Mouse (Mus musculus) embryo, embryonic 10 days (tissue): ENCODE data around the gene Dhx37.
"Not testable (repeated sequence)": the region's sequence is repeated elsewhere in the genome, so short reads cannot be mapped to it uniquely, and the experiment has no call there.

Experiments used
- DNase-seq: peaks from one replicate; pipeline ENCODE4 v3.0.0-alpha.2; 2015; ENCODE audit warnings: low spot score

The Dhx37 gene

DNA sequence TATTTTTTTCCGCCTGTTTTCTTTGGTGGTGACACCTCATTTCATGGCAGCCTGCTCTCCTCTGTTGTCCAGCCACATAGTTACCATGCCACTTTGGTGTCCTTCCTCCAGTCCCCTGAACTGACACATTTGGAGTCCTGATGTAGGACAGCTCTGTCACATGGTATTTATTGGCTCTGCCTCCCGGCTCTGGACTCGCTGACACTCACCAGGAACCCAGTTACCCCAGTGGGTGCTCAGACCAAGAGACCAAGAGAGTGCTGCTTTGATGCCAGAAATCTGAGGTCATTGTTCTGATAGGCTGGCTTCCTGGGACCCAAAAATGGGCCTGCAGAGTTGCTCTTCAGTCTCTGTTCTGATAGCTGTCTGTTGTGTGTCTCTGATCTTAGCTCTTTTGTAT is 14.1 kb upstream of the Dhx37 start:
- no peak for DNase-seq

DNA sequence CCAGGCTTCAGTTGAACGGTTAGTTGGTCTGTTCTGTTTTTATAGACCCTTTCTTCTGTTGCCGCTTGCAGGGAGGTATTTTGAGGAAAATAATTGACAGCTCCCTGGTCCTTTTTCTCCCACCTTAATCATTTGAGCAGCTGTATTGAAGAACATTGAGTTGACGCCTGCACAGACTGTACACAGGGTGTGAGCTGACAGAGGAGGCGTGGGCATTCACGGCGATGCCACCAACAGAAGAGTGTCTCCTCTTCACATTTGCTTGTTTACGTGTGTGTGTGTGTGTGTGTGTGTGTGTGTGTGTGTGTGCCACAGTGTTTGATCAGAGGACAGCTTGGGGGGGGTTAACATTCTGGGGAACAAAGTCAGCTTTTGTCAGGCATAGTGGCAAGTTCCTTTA is 12.4 kb upstream of the Dhx37 start:
- no peak for DNase-seq

DNA sequence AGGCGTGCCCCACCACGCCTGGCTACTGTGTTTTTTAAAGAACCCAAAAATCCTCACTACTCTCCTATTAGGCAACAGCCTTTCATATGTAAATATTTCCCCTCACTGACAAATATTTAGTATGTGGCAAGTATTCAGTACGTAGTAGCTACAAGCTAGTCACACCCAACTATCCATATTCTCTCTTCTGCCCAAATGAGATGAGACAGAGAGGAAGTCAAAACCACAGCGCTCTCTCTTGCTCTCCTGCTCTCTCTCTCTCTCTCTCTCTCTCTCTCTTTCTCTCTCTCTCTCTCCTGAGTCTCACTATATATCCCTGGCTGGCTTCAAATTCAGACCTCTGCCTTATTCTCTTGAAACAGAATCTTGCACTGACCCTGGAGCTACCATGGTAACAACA is 10.6 kb upstream of the Dhx37 start:
- DNase-seq: no peak

DNA sequence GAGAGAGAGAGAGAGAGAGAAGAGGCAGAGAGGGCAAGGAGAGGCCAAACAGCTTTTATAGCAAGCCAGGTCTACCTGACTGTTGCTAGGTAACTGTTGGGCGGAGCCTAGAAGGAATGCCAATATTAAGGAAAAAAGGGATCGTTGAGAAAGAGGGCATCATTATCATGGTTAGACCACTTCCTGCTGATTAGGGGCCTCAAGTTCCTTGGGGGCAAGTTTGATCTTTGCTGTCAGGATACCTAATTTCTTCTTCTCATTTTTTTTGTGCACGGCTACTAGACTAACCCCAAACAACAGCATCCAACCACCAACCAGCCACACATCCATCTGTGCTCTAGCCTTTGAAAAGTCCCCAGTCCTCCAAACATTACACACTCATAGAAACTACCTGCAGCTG is 10.0 kb upstream of the Dhx37 start:
- DNase-seq: no peak

DNA sequence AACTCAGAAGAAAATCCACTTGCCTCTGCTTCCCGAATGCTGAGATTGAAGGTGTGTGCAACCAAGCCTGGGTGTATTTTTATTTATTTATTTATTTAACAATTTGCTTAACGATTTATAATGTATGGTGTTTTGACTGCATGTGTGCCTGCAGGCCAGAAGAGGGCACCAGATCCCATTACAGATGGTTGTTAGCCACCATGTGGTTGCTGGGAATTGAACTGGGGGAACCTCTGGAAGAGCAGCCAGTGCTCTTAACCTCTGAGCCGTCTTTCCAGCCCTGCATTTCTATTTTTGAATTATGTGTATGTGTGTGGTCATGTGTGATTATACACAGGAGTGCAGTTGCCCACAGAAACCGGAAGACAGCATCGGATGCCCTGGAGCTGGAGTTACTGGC is 9.4 kb upstream of the Dhx37 start:
- DNase-seq: no peak

DNA sequence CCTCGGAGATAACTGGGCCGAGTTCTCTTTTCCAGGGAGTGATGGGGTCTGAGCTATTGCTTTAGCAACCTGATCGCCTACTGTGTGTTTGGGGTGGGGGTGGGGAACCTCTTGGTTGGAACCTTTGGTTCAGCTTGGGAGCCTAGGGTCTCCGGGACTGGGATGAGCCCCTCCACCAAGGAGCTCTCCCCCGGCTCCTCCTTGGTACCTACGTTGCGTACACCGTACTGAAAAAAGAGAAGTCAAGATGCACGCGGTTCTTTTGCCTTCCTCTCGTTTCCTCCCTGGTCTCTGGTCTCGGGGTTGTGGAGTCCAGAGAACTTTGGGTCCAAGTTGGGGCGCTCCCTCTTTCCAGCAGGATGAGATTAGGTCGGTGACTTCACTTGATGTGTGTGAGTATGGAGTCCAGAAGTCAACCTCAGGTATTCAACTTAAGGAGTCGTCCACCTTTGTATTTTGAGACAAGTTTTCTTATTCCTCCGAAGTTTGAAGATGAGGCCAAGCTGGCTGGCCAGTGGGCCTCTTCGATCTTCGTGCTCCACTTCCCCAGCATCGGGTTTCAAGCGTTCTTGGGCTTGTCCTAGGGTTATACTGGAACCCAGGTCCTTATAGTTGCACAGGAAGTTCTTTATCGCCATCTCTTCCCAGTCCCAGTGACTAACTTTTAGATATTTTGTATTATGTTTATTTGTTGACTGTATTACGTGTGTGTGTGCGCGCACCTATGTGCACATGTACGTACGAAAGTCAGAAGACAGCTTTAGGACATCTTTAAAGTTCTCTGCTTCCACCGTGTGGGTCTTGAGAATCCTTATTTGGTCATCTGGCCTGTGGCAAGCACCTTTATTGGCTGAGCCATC is 8.4 kb upstream of the Dhx37 start:
- peak; percentile 32 for DNase-seq

DNA sequence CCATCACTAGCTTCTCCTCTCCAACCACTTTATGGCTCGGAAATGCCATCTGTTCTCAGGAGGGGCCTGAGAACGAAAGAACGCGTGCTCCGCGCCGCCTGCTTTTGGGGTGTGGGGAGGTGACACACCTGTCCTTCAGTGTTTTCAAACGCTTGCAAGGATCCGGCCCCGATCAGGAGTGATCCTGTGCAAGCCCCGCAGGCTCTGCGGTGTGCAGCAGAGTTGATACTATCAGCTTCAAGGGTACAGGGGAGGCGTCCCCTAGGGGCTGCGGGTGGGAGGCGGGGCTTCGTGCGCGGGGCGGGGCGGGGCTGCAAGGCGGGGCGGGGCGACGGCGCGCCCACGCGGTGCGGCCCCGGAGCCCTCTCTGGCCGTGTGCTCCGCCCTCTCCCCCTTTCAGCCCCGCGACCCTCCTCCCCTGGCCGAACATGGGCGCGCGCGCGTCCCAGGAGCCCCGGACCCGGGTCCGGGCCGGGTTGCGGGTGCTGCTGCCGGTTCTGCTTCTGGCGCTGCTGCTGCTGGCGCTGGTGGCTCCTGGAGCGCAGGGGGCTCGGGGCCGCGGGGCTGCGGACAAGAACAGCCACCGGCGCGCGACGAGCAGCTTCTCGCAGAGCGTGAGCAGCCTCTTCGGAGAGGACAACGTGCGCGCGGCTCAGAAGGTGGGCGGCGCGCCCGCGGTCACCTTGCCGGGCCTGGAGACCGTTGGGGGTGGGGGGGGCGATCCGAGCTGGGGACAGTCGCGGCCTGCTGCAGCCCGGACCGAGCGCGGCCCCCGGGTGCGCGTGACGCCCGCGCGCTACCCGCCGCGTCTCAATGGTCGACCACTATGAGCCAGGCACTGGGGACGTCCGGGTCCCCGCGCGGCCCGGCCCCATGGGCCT is 7.6 kb upstream of the Dhx37 start, which contains the start of gene Bri3bp:
Gene Bri3bp, plus strand, starts transcription at position 335 of the 881 bp plus-strand sequence.
- DNase-seq: peak; percentile 86

DNA sequence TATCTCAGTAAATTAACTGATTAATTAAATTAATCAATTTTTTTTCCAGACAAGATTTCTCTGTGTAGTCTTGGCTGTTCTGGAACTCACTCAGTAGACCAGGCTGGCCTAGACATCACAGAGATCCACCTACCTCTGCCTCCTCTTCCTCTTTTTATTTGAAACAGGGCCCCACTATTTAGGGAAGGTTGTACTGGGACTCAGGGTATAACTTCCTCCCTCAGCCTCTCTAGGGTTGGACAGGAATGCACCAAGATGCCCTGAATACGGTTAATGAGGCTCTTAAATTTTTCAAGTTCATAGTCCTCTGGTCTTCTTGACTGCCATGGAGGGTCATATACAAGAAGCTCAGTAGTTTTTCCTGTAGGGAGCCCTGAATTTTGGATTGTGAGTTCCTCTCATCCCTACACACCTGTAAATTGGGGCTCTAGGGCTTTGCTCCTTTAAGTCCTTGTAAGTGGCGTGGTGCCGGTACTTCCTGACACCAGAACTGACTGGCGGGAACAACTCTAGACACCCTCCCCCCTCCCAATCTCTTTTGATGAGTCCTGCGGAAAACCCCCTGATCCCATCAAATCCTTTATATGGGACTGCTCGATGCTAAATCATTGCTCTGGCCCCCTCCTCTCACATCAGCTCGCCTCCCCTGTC is 6.8 kb upstream of the Dhx37 start:
- DNase-seq: no peak

DNA sequence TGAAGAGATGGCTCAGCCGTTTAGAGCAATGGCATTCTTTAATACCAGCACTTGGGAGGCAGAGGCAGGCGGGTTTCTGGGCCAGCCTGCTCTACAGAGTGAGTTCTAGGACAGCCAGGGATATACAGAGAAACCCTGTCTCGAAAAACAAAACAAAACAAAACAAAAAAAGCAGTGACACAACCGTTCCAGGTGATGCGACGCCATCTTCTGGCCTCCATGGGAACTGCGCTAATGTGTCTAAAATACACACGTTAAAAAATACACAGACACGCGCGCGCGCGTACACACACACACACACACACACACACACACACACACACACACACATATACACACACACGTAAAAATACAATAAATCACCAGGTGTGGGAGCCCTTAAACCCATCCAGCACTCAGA is 426 bp upstream of the Dhx37 start:
- not testable (repeated sequence) for DNase-seq

DNA sequence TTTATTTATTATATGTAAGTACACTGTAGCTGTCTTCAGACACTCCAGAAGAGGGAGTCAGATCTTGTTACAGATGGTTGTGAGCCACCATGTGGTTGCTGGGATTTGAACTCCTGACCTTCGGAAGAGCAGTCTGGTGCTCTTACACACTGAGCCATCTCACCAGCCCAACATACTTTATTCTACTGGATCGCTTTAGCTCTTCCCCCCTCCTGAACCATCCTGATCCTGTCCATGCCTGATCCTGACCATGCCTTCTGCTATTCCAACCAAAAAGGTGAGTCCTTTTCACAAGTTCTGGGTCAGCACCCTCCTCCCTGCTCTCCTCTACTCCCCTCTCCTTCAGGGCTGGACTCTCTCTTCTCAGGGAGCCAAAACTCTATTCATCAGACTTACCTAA is 1.6 kb downstream of the Dhx37 start:
- DNase-seq: not testable (repeated sequence)

DNA sequence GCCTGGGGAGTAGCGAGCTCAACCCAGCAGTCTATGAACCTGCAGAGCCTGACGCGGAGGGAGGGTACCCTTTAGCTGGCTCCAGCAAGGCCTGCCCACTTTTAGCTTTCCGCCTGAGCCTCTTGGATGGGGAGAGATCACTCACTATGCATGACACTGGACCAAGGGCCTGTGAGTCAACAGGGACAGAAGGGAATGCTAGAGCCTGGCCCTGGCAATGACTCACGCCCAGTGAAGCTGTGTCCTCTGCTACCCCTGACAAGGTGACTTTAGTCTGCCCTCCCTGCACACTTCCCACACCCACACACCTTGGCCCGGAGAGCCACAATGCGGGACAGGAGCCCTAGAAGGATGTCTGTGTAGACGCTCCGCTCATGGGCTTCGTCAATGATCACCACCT is 7.6 kb downstream of the Dhx37 start:
- no peak for DNase-seq

DNA sequence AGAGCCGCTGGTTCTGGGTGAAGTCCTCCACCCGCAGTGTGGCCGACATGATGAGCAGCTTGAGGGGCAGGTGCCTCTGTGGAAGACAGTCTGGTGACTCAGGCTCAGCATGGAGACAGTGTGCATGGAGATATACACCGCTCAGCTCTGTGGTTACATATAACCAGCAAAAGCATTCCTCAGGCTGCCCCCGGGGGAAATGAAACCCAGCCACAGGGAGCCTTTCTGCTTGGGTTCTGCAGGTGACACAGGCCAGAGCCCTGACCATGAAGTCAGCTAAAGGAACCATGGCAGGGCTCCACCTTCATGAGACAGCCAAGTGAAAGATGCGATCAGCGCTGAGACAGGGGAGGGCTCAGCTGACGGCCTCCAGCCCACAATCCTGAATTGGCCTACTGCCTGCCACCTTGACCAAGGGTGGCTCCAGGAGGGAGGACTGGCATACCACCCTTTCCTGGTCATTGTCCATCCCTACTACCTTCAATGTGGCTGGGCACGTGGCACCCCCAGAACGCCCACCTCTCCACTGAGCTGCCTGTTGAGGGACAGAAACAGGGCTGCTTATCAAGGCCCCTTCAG is 8.1 kb downstream of the Dhx37 start:
- DNase-seq: no peak

DNA sequence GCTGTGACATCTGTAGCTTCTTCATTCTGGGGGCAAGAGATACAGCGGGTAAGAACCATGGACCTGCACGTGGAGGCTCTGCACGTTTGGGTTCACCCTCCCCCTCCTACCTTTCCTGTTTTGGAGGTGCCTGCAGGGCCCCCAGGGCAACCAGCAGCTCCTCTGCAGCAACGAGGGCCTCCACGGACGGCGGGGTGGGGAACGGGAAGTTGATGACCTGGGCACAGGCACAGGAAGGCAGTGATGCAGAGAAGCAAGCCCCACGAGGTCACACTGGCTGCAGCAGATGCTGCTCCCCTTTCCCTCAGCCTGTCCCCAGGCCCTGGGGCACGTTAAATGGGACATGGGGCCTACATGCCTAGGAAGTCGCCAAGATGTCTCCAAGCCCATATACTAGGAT is 14.8 kb downstream of the Dhx37 start:
- no peak for DNase-seq

DNA sequence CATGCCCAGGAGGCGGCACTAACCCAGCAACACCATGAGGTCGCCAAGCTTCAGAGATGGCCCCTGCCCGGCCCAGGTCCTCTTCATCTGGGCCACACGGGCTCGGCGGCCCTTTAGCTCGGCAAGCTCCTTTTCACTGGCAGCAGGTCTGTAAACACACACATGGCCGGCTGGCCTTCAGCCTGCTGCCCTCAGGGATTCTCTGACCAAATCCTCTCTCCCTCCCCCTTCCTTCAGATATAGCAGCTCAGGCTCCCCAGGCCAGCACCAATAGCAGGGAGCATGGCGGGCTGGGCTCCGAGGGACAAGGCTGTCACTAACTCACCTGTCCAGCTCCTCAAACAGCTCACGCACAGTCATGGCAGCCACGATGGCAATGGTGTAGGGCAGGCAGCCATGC is 15.3 kb downstream of the Dhx37 start:
- no peak for DNase-seq

DNA sequence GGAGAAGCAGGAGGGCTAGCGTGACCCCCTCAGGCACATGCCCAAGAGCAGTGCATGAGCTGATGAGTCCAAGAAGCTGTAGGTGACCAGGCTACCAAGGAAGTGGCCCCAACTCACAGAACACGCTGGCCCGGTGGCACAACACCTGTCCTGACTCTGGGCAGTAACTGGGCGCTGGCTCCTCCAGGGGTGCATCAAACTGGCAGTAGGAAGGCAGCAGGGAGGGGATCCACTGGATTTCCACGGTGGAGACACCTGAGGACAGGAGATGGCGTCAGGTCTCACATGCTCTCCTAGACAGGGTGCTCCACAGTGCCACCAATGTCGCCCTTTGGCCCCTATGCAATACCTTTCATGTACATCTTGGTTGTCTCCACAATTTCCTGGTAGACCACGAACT is 17.7 kb downstream of the Dhx37 start:
- no peak for DNase-seq

DNA sequence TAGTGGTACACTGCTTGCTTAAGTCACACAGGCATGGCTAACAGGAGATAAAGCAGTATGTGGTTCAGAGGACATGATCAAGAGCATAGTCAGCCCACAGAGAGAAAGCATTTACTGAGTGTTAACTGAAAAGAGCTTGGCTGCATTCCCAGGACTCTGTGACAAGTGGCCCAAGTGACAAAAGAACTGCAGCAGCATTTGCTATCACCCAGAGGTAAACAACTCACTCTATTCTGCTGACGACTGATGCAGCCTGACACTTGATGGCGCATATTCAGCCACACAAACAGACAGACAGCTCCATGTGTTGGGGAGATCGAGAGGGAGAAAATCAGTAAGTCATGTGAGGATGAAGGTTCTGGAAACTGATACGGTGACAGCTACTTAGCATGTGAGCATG is 20.2 kb downstream of the Dhx37 start:
- DNase-seq: no peak

DNA sequence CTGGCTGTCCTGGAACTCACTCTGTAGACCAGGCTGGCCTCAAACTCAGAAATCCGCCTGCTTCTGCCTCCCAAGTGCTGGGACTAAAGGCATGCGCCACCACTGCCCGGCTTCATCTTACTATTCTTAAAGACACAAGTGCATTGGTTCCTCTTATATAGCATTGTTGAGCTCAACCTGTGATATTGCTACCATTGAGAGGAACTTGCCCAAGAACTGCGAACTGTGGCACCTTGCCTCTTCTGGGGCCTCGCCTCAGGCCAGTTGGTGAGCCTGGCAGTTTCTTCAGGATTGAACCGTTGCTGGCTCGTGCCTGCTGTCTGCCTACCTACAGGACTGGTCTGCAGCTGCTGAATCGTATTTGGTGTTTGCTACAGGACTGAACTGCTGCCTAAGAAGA is 21.4 kb downstream of the Dhx37 start:
- DNase-seq: not testable (repeated sequence)

DNA sequence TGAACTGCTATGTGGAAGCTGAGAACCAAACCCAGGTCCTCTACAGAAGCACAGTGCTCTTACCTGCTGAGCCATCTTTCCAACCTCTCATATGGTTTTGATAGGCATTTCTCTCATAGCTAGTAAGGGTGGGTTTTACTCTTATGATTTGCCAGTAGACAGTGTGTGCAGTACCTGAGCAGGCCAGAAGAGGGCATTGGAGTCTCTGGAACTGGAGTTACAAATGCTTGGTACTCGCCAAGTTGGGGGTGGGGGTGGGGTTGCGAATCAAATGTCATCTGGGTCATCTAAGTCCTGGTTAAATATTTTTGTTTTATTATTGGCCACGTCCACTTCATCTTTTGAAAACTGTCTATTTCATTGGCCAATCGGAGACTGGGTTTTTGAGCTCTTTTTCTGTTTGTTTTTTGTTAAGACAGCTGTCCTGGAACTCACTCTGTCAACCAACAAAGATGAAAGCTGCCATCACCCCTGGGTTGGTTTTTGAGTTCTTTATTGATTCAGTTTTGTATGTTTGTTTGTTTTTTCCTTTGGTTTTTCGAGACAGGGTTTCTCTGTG is 21.9 kb downstream of the Dhx37 start:
- DNase-seq: peak; percentile 78

DNA sequence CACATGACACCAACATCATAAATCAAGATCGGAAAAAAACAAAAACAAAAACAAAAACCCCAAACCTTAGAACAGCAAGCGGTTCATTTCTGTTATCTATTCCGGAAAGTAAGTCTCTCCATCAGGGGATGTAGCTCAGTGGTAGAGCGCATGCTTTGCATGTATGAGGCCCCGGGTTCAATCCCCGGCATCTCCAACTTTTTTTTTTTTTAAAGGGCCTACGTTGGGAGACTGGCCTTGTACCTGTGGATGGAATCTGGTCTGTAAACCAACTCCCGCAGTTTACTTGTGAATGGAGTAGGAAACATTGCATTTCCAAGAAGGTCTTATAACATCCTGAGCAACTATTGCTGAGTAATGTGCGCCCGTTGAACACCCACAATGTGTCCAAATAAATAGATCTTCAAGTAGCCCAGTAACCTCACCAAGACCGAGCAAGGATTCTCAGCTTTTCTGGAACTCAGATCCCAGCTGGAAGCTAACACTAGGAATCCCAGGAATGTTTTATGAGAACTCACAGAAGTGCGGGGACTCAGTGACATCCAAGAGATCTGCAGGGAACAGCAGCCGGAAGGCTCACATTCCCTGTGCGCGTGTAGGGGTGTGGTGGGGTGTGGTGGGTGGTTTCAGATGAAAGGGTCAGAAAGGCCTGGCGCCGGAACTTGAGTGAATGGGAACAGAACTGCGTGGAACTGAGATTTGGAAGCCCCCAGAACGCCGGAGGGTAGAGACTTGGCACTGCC is 24.4 kb downstream of the Dhx37 start:
- peak; percentile 59 for DNase-seq

DNA sequence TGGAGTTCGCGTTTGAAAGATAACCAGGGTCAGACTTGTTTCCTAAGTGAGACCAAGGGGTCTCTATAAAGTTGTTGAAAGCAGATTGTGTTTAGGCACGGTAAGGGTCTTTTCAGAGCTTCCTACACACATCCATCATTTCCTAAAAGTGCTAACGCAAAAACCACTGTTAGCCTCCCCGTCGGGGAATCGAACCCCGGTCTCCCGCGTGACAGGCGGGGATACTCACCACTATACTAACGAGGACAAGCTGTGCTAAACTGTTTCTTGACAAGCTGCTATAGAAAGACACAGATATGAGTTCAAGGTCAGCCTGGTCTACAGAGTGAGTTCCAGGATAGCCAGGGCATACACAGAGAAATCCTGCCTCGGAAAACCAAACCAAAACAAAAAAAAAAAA is 25.1 kb downstream of the Dhx37 start:
- peak; percentile 89 for DNase-seq

DNA sequence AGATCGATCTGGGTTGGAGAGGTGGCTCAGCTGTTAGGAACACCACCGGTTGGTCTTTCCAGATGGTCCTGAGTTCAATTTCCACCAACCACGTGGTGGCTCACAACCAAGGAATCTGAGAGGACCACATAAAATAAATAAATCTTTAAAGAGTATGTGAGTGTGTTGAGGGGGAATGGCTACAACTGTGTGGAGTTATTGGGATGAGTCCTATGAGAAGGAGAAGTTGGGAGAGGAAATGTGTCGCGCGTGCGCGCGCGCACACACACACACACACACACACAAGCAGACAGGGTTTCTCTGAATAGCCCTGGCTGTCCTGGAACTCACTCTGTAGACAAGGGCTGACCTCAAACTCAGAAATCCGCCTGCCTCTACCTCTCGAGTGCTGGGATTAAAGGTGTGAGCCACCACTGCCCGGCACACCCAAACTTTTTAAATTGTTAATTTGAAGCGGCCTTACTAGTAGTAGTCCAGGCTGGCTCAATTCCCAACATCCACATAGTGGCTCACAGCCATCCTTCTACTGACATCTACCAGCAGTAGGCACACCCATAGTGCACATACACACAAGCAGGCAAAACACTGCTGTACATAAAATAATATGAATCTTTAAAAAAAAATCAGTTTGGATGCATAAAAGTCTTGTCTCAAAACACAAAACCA is 25.9 kb downstream of the Dhx37 start:
- no peak for DNase-seq
